Mouse (Mus musculus): Measurements from ENCODE around the gene Rtbdn. TPM values are rescaled to one million over a fixed set of nuclear protein-coding genes. Genes with fewer than 3 reads are reported as not detected.
A peak's percentile ranks its signal among the peaks of the same experiment; 100 is the strongest.

Rtbdn gene
- polyA plus RNA-seq (2012; rRNA removed): not detected in 2 replicates

DNA sequence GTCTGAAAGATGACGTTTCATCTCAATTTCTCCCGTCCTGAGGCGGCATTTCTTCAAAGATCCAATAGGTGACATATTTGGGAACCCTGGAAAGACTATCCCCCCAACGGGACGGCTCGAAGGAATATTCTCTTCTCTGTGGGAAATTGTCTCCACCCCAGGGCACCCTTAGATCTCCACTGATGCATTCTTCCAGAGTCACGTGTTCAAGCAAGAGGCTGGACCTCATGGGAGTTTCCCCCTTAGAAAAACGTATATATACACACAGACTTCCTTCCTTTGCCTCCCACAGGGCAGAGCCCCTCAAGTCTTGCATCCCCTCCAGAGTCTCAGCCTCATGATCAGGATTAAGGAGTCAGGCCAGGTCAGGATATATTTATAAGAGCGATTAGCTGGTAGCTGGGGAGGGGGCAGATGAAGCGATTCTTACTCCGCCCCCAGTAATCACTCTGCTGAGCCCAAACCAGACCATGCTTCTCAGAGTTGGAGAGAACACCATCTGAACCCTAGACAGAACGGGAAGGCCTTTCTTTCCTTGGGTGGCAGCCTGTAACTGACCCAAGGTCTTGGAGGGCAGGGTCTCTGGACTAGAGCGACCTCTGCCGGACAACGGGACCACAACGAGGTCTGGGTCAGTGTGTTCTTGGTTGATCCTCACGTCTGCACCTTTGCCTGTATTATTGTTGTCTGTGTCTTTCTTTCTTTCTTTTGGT lies at the start of gene Rtbdn:
Gene Rtbdn (plus strand): TSS at position 464 of the 713 bp plus-strand sequence.
- Histone ChIP-seq H3K4me3 (ENCODE audit: extremely low read depth, insufficient read depth, insufficient read length) (no peak within 1 kb of the TSS), H3K27me3 (ENCODE audit: control insufficient read depth, insufficient read depth, low read length) (peaks cover 26% of the 10 kb centered on the region), H3K27ac (ENCODE audit: insufficient read depth, low read length) (no peak within 1 kb of the TSS), H3K36me3 (ENCODE audit: control insufficient read depth, insufficient read depth, low read length) (no peaks in the 10 kb centered on the region), H3K4me1 (ENCODE audit: control insufficient read depth, insufficient read depth, insufficient read length) (peaks cover 4% of the 10 kb centered on the region)
- TF ChIP-seq POLR2A (IDR thresholded peaks at IDR 0.05; ENCODE audit: low read depth, low read length): no peak
- TF ChIP-seq CTCF (IDR thresholded peaks at IDR 0.05; ENCODE audit: extremely low read depth, insufficient read depth, insufficient read length, insufficient replicate concordance): peak; percentile 4; the same call in 1 of the 2 replicates
- no peak for DNase-seq (ENCODE audit: low read depth in 1 of 2, low spot score in 2 of 2)
- 14% methylated on average over 17 of the region's 17 CpGs for WGBS

DNA sequence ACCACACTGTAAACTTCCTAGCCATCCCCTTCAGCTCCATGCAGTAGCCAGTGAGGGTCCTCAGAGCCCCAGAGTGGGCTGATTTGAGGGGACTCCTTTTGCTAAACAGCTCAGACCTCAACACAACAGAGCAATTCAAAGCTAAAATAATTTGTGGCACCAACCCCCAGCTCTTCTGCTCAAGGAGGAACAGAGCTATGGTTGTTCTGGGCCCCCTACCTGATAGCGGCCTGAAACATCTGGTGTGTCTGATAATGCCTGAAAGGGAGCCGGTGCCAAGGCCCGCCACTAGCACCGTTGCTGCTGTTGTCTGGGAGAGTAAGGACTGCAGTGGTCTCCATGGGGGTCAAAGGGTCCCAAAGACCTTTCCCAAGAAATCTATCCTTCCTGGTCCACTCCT lies 45.7 kb upstream of the Rtbdn start:
- H3K27me3 ChIP-seq (ENCODE audit: control insufficient read depth, insufficient read depth, low read length): no peaks in the 10 kb centered on the region
- DNase-seq (ENCODE audit: low read depth in 1 of 2, low spot score in 2 of 2): no peak
- H3K36me3 ChIP-seq (ENCODE audit: control insufficient read depth, insufficient read depth, low read length): no peaks in the 10 kb centered on the region
- 0 out of 2 replicates have a peak overlapping the region, but pooled peaks have one; percentile 2 for H3K27ac ChIP-seq (ENCODE audit: insufficient read depth, low read length)
- WGBS: 67% methylated on average over 4 of the region's 4 CpGs
- TF ChIP-seq CTCF (IDR thresholded peaks at IDR 0.05; ENCODE audit: extremely low read depth, insufficient read depth, insufficient read length, insufficient replicate concordance) (no peak), POLR2A (IDR thresholded peaks at IDR 0.05; ENCODE audit: low read depth, low read length) (no peak)
- H3K4me1 ChIP-seq (ENCODE audit: control insufficient read depth, insufficient read depth, insufficient read length): peaks cover 2% of the 10 kb centered on the region; the same call in 1 of the 2 replicates
- no peak overlapping the region for H3K4me3 ChIP-seq (ENCODE audit: extremely low read depth, insufficient read depth, insufficient read length)

DNA sequence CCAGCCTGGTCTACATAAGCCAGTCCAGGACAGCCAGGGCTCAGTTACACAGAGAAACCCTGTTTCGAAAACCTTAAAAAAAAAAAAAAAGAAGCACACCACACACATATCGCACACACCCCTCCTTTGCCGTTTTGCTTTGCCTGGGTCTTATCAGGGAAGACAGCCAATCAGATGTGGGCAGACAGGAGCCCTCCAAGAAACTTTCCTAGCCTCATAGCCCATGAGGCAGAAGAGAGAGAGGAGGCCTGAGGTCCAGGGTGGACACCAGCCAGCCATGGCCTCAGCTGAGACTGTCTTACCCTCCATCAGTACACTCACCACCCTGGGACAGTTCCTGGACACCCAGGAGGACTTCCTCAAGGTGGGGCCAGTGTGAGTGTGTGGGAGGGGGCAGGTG lies 45.0 kb upstream of the Rtbdn start, which contains the start of gene Klf1:
Gene Klf1 (plus strand): TSS at position 177 of the 400 bp plus-strand sequence.
- Histone ChIP-seq H3K36me3 (ENCODE audit: control insufficient read depth, insufficient read depth, low read length) (no peaks in the 10 kb centered on the region), H3K27ac (ENCODE audit: insufficient read depth, low read length) (peak within 1 kb of the TSS; percentile 38; the same call in 1 of the 2 replicates), H3K27me3 (ENCODE audit: control insufficient read depth, insufficient read depth, low read length) (no peaks in the 10 kb centered on the region), H3K4me3 (ENCODE audit: extremely low read depth, insufficient read depth, insufficient read length) (peak within 1 kb of the TSS; percentile 66), H3K4me1 (ENCODE audit: control insufficient read depth, insufficient read depth, insufficient read length) (peaks cover 2% of the 10 kb centered on the region; the same call in 1 of the 2 replicates)
- no peak for DNase-seq (ENCODE audit: low read depth in 1 of 2, low spot score in 2 of 2)
- TF ChIP-seq CTCF (IDR thresholded peaks at IDR 0.05; ENCODE audit: extremely low read depth, insufficient read depth, insufficient read length, insufficient replicate concordance): no peak
- no peak for TF ChIP-seq POLR2A (IDR thresholded peaks at IDR 0.05; ENCODE audit: low read depth, low read length)
- WGBS: 70% methylated on average over 3 of the region's 3 CpGs

DNA sequence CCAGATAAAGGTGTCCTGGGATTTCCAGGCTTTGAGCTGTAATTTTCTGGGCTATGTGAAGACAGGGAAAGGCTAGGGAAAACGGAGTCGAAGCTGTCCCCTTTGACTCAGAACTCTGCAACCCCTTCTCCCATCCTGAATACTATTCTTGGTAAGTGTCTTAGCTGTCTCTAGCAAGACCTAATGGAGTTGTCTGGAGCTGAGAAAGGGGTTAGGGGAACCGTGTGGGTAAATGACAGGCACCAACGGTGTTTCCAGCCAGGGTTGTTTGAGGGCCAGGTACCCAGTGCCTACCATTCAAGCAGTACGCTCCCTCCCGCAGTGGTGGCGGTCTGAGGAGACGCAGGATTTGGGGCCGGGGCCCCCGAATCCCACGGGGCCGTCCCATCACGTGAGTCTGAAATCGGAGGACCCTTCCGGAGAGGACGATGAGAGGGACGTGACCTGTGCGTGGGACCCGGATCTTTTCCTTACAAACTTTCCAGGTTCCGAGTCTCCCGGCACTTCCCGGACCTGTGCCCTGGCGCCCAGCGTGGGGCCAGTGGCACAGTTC lies 44.3 kb upstream of the Rtbdn start:
- no peaks in the 10 kb centered on the region for H3K36me3 ChIP-seq (ENCODE audit: control insufficient read depth, insufficient read depth, low read length)
- TF ChIP-seq POLR2A (IDR thresholded peaks at IDR 0.05; ENCODE audit: low read depth, low read length) (no peak), CTCF (IDR thresholded peaks at IDR 0.05; ENCODE audit: extremely low read depth, insufficient read depth, insufficient read length, insufficient replicate concordance) (no peak)
- H3K27me3 ChIP-seq (ENCODE audit: control insufficient read depth, insufficient read depth, low read length): no peaks in the 10 kb centered on the region
- H3K27ac ChIP-seq (ENCODE audit: insufficient read depth, low read length): peak overlapping the region; percentile 21; the same call in 1 of the 2 replicates
- H3K4me1 ChIP-seq (ENCODE audit: control insufficient read depth, insufficient read depth, insufficient read length): peaks cover 2% of the 10 kb centered on the region; the same call in 1 of the 2 replicates
- 8% methylated on average over 24 of the region's 24 CpGs for WGBS
- H3K4me3 ChIP-seq (ENCODE audit: extremely low read depth, insufficient read depth, insufficient read length): peak overlapping the region; percentile 66
- no peak for DNase-seq (ENCODE audit: low read depth in 1 of 2, low spot score in 2 of 2)

DNA sequence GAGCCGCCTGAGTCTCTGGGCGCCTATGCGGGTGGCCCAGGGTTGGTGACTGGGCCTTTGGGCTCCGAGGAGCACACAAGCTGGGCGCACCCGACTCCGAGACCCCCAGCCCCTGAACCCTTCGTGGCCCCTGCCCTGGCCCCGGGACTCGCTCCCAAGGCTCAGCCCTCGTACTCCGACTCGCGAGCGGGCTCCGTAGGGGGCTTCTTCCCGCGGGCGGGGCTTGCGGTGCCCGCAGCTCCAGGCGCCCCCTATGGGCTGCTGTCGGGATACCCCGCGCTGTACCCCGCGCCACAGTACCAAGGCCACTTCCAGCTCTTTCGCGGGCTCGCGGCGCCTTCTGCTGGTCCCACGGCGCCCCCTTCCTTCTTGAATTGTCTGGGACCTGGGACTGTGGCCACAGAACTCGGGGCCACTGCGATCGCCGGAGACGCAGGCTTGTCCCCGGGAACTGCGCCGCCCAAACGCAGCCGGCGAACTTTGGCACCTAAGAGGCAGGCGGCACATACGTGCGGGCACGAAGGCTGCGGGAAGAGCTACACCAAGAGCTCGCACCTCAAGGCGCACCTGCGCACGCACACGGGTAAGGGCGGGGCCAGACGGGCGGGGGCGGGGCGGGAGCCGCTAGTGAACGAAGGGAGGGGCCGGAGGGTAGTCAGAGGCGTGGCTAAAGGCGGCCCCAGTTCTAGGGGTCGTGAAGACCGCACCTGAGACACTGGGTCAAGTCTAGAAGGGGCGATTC lies 43.7 kb upstream of the Rtbdn start:
- under 1% methylated on average over 68 of the region's 68 CpGs for whole genome bisulfite sequencing
- no peaks in the 10 kb centered on the region for H3K36me3 ChIP-seq (ENCODE audit: control insufficient read depth, insufficient read depth, low read length)
- peak; percentile 83 for TF ChIP-seq CTCF (IDR thresholded peaks at IDR 0.05; ENCODE audit: extremely low read depth, insufficient read depth, insufficient read length, insufficient replicate concordance)
- TF ChIP-seq POLR2A (IDR thresholded peaks at IDR 0.05; ENCODE audit: low read depth, low read length): peak; percentile 24; the same call in 1 of the 2 replicates
- H3K4me1 ChIP-seq (ENCODE audit: control insufficient read depth, insufficient read depth, insufficient read length): peaks cover 2% of the 10 kb centered on the region; the same call in 1 of the 2 replicates
- peak overlapping the region; percentile 83 for H3K27ac ChIP-seq (ENCODE audit: insufficient read depth, low read length)
- H3K4me3 ChIP-seq (ENCODE audit: extremely low read depth, insufficient read depth, insufficient read length): peak overlapping the region; percentile 66
- peak; percentile 71 to 89 for DNase-seq (ENCODE audit: low read depth in 1 of 2, low spot score in 2 of 2)
- H3K27me3 ChIP-seq (ENCODE audit: control insufficient read depth, insufficient read depth, low read length): no peaks in the 10 kb centered on the region

DNA sequence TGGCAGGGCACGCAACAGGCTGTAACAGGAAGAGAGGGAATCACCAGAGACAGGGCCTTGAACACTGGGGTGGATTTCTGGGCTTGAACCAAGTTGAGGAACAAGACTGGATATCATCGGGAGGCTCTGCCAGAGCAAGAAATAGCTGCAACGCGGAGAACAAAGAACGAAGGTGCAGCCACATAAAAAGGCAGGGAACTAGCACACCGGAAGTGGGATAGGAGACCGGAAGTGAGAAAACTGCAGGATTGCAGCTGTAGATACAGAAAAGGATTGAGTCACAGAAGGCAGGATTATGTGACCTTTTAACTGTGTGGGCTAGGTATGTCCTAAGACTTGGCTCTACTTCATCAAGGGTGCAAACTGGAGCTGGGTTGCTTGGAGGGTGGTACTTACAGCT lies 42.4 kb upstream of the Rtbdn start:
- DNase-seq (ENCODE audit: low read depth in 1 of 2, low spot score in 2 of 2): no peak
- Histone ChIP-seq H3K27me3 (ENCODE audit: control insufficient read depth, insufficient read depth, low read length) (no peaks in the 10 kb centered on the region), H3K4me1 (ENCODE audit: control insufficient read depth, insufficient read depth, insufficient read length) (peaks cover 6% of the 10 kb centered on the region), H3K27ac (ENCODE audit: insufficient read depth, low read length) (no peak overlapping the region), H3K4me3 (ENCODE audit: extremely low read depth, insufficient read depth, insufficient read length) (no peak overlapping the region), H3K36me3 (ENCODE audit: control insufficient read depth, insufficient read depth, low read length) (no peaks in the 10 kb centered on the region)
- TF ChIP-seq POLR2A (IDR thresholded peaks at IDR 0.05; ENCODE audit: low read depth, low read length) (no peak), CTCF (IDR thresholded peaks at IDR 0.05; ENCODE audit: extremely low read depth, insufficient read depth, insufficient read length, insufficient replicate concordance) (no peak)
- WGBS: 73% methylated on average over 7 of the region's 7 CpGs

All from spleen, adult 2 months (tissue).